Mouse (Mus musculus) ES-Bruce4 (cell line): ENCODE results near the gene Trappc2l.

Experiments used
- CTCF ChIP-seq: IDR thresholded peaks from one replicate; pipeline ENCODE4 v1.8.1; 2011; ENCODE audit warnings: low read depth, low read length
- EP300 ChIP-seq: IDR thresholded peaks from 2 replicates; pipeline ENCODE4 v1.6.1; 2011; ENCODE audit warnings: low read depth, low read length; ENCODE audit not compliant: insufficient read depth
- POLR2A ChIP-seq: IDR thresholded peaks from one replicate; pipeline ENCODE4 v1.8.1; 2011; ENCODE audit warnings: low read length; ENCODE audit not compliant: insufficient read depth

GRCm38 (mm10) chr8:122572751-122573150 is 38.7 kb upstream of the Trappc2l start:
- TF ChIP-seq CTCF (no peak), POLR2A (no peak), EP300 (no peak)
